Mouse (Mus musculus): Measurements from ENCODE around the gene Oprm1. TPM values are rescaled to one million over a fixed set of nuclear protein-coding genes. Genes with fewer than 3 reads are reported as not detected.

Oprm1 gene
- polyA plus RNA-seq, 1 experiment = 0.09 TPM

DNA sequence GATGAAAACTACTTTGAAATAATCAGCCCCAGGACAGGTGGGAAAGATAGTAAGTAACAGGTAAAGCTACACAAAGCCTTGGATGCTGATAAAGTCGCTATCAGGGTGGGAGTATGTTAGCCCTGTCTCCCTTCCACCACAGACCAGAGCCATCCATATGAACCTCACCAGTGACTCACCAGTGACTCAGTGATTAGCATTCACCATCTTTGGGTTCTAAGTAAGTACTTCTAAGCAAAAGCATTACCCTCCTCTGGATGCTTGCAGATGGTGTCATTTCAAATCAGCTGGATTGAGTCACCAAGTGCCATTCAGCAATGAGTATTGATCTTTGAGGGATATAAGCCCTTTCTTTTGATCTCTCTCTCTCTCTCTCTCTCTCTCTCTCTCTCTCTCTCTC, 194.8 kb downstream of the Oprm1 start:
- Histone ChIP-seq H3K36me3 (ENCODE audit: control insufficient read depth, insufficient read depth, low read length) (no peaks in the 10 kb centered on the region), H3K4me3 (ENCODE audit: control insufficient read depth, low read depth, low read length) (no peak overlapping the region), H3K27ac (ENCODE audit: control insufficient read depth, insufficient read depth, low read depth, low read length) (no peak overlapping the region), H3K27me3 (ENCODE audit: control insufficient read depth, insufficient read depth, low read length) (no peaks in the 10 kb centered on the region), H3K4me1 (ENCODE audit: control insufficient read depth, insufficient read depth, low read length) (no peaks in the 10 kb centered on the region)
- TF ChIP-seq CTCF (IDR thresholded peaks at IDR 0.05; ENCODE audit: control insufficient read depth, insufficient read depth, insufficient replicate concordance, low read depth, low read length) (no peak), POLR2A (IDR thresholded peaks at IDR 0.05; ENCODE audit: control insufficient read depth, low read depth, low read length) (no peak)

DNA sequence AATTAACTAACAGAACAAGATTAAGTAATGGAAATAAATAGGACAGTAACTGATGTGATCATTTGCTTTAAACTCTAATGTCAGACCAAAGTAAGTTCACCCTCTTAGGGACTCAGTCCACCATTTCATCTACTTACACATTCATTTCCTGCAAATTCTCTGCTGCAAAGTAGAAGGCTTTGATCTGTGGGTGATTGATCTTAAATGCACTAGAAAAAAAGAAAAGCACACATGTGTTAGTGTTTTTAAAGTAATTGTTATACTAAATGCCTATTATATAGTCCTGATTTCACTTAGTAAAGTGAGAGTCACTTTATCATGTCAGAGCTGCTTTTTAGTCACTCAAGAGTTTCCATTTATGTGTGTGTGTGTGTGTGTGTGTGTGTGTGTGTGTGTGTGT, 196.2 kb downstream of the Oprm1 start:
- Histone ChIP-seq H3K4me3 (ENCODE audit: control insufficient read depth, low read depth, low read length) (no peak overlapping the region), H3K27me3 (ENCODE audit: control insufficient read depth, insufficient read depth, low read length) (no peaks in the 10 kb centered on the region)
- no peak for TF ChIP-seq CTCF (IDR thresholded peaks at IDR 0.05; ENCODE audit: control insufficient read depth, insufficient read depth, insufficient replicate concordance, low read depth, low read length)
- TF ChIP-seq POLR2A (IDR thresholded peaks at IDR 0.05; ENCODE audit: control insufficient read depth, low read depth, low read length) = no peak

DNA sequence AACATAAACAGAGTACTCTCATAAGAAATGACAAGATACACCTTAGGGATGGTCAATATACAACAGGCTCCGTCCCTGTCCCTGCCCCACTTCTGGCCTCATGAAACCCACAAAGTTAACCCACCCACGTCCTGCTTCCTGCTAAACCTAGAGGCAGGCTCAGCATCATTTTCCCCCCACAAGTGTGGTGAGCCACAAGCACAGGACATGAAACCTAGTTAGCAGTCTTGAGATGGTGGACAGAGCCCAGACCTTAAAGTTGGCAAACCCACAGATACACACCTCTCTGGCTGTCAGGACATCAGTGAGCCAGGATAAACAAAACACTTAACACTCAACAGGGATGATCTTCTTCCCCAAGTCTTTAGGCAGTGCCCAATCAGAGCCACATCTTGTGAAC, 198.1 kb downstream of the Oprm1 start:
- H3K27me3 ChIP-seq (ENCODE audit: control insufficient read depth, insufficient read depth, low read length) = no peaks in the 10 kb centered on the region
- H3K27ac ChIP-seq (ENCODE audit: control insufficient read depth, insufficient read depth, low read depth, low read length) = no peak overlapping the region
- no peaks in the 10 kb centered on the region for H3K4me1 ChIP-seq (ENCODE audit: control insufficient read depth, insufficient read depth, low read length)
- H3K36me3 ChIP-seq (ENCODE audit: control insufficient read depth, insufficient read depth, low read length) = no peaks in the 10 kb centered on the region
- no peak overlapping the region for H3K4me3 ChIP-seq (ENCODE audit: control insufficient read depth, low read depth, low read length)
- TF ChIP-seq POLR2A (IDR thresholded peaks at IDR 0.05; ENCODE audit: control insufficient read depth, low read depth, low read length) (no peak), CTCF (IDR thresholded peaks at IDR 0.05; ENCODE audit: control insufficient read depth, insufficient read depth, insufficient replicate concordance, low read depth, low read length) (no peak)

More for the DNA sequence above, 196.2 kb downstream of the Oprm1 start:
- Histone ChIP-seq H3K27ac (ENCODE audit: control insufficient read depth, insufficient read depth, low read depth, low read length) (no peak overlapping the region), H3K4me1 (ENCODE audit: control insufficient read depth, insufficient read depth, low read length) (no peaks in the 10 kb centered on the region), H3K36me3 (ENCODE audit: control insufficient read depth, insufficient read depth, low read length) (no peaks in the 10 kb centered on the region)

DNA sequence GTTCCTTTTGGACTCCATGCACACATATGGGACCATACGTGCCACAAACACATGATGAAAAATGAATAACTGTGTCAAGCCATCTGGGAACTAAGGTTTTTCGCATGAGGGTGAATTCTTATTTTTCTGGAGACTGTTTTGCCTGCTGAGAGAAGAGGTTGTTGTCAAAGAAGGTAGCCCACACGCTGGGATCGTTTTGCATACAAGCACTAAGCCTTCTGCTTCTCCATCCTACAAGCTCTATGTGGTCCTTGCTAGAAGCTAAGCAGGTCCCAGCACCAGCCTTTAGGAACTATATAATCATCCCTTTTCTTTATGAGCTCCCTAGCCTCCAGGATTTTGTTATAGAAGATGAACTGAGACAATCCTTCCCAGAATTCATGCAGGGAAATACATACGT, 200.5 kb downstream of the Oprm1 start:
- Histone ChIP-seq H3K4me1 (ENCODE audit: control insufficient read depth, insufficient read depth, low read length) (no peaks in the 10 kb centered on the region), H3K36me3 (ENCODE audit: control insufficient read depth, insufficient read depth, low read length) (no peaks in the 10 kb centered on the region), H3K4me3 (ENCODE audit: control insufficient read depth, low read depth, low read length) (no peak overlapping the region), H3K27ac (ENCODE audit: control insufficient read depth, insufficient read depth, low read depth, low read length) (no peak overlapping the region), H3K27me3 (ENCODE audit: control insufficient read depth, insufficient read depth, low read length) (no peaks in the 10 kb centered on the region)
- no peak for TF ChIP-seq POLR2A (IDR thresholded peaks at IDR 0.05; ENCODE audit: control insufficient read depth, low read depth, low read length)
- TF ChIP-seq CTCF (IDR thresholded peaks at IDR 0.05; ENCODE audit: control insufficient read depth, insufficient read depth, insufficient replicate concordance, low read depth, low read length) = no peak

DNA sequence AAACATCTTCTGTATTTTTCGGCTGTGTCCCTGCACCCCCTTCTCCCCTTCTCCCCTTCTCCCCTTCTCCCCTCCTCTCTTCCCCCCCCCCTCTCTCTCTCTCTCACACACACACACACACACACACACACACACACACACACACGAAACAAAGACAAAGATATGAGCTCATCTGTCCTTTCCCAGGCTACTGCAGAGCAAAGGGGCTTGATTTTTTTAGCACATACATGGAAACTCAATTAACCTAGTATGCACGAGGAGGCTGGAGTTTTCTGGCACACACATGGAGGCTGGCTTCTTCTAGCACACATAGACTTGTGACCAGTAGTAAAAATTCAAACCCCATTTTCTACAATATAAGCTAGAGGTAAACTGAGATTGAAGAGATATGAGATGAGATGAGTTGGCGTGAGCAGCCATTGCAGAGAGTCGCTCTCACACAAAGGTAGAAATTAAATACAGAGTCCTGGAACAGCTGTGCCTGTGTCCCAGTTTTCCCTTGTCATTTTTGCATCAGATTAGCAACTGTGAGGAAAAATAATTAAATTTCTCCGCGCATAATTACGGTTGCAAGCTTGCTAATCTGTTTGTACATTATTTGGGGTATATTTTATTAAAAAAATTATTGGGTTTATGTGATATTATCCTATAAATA, 209.4 kb downstream of the Oprm1 start:
- H3K27ac ChIP-seq (ENCODE audit: control insufficient read depth, insufficient read depth, low read depth, low read length) = no peak overlapping the region
- H3K4me1 ChIP-seq (ENCODE audit: control insufficient read depth, insufficient read depth, low read length) = no peaks in the 10 kb centered on the region
- no peaks in the 10 kb centered on the region for H3K27me3 ChIP-seq (ENCODE audit: control insufficient read depth, insufficient read depth, low read length)
- no peak overlapping the region for H3K4me3 ChIP-seq (ENCODE audit: control insufficient read depth, low read depth, low read length)
- H3K36me3 ChIP-seq (ENCODE audit: control insufficient read depth, insufficient read depth, low read length) = no peaks in the 10 kb centered on the region
- TF ChIP-seq CTCF (IDR thresholded peaks at IDR 0.05; ENCODE audit: control insufficient read depth, insufficient read depth, insufficient replicate concordance, low read depth, low read length) (no peak), POLR2A (IDR thresholded peaks at IDR 0.05; ENCODE audit: control insufficient read depth, low read depth, low read length) (no peak)

DNA sequence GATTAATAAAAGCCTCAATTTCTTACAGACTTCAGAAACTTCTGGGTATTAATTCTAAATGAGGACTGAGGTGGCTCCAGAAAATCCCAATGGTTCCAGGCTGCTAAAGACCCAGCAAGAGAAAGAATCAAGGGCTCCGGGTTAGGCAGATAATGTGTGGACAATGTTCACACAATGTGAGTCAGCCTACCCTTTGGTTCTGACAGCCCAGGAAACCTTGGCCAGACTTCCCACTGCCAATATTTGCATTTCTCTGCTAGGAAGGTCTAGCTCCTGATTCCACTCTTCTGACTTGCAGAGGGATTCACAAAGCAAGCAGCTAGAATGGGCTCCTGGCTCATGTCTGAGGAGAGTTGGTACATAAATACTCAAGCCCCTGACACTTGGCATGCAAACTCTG, 210.0 kb downstream of the Oprm1 start:
- no peaks in the 10 kb centered on the region for H3K27me3 ChIP-seq (ENCODE audit: control insufficient read depth, insufficient read depth, low read length)
- no peaks in the 10 kb centered on the region for H3K4me1 ChIP-seq (ENCODE audit: control insufficient read depth, insufficient read depth, low read length)
- no peaks in the 10 kb centered on the region for H3K36me3 ChIP-seq (ENCODE audit: control insufficient read depth, insufficient read depth, low read length)
- no peak for TF ChIP-seq POLR2A (IDR thresholded peaks at IDR 0.05; ENCODE audit: control insufficient read depth, low read depth, low read length)
- TF ChIP-seq CTCF (IDR thresholded peaks at IDR 0.05; ENCODE audit: control insufficient read depth, insufficient read depth, insufficient replicate concordance, low read depth, low read length) = no peak
- no peak overlapping the region for H3K27ac ChIP-seq (ENCODE audit: control insufficient read depth, insufficient read depth, low read depth, low read length)
- no peak overlapping the region for H3K4me3 ChIP-seq (ENCODE audit: control insufficient read depth, low read depth, low read length)

DNA sequence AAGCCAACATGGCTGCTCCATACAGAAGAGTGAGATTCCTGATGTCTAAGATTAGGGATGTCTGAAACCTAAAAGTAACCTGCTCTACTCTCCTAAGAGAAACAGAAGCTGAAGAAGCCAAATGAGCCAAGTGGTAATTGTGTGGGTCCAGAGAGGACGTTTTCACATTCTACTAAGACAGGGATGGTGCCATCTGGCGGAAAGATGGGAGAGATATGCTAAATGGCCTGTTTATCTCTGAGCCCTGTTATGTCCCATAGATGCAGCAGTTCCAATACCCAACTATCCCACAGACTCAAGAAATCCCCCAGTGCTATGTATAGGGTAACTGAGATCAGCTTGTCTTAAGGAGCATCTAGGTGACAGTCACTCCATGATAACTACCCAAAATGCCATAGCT, 219.5 kb downstream of the Oprm1 start:
- Histone ChIP-seq H3K27me3 (ENCODE audit: control insufficient read depth, insufficient read depth, low read length) (no peaks in the 10 kb centered on the region), H3K4me1 (ENCODE audit: control insufficient read depth, insufficient read depth, low read length) (no peaks in the 10 kb centered on the region), H3K27ac (ENCODE audit: control insufficient read depth, insufficient read depth, low read depth, low read length) (no peak overlapping the region), H3K4me3 (ENCODE audit: control insufficient read depth, low read depth, low read length) (no peak overlapping the region), H3K36me3 (ENCODE audit: control insufficient read depth, insufficient read depth, low read length) (no peaks in the 10 kb centered on the region)
- TF ChIP-seq POLR2A (IDR thresholded peaks at IDR 0.05; ENCODE audit: control insufficient read depth, low read depth, low read length) = no peak
- no peak for TF ChIP-seq CTCF (IDR thresholded peaks at IDR 0.05; ENCODE audit: control insufficient read depth, insufficient read depth, insufficient replicate concordance, low read depth, low read length)

Measured in testis, adult 2 months (tissue).